Mouse (Mus musculus) MEL (cell line): Measurements from ENCODE around the gene Nsg2. TPM values are rescaled to one million over a fixed set of nuclear protein-coding genes. Genes with fewer than 3 reads are reported as not detected.

ENCODE experiments used
- DNase-seq: peaks from one replicate; pipeline ENCODE4 v3.0.0; 2011; ENCODE audit warnings: low read depth, low spot score
- H3K27ac ChIP-seq: 2 replicates; pipeline ENCODE4 v1.5.1; 2012; ENCODE audit warnings: low read depth, mild to moderate bottlenecking, control low read depth, low read length, moderate library complexity; ENCODE audit not compliant: control insufficient read depth
- H3K27me3 ChIP-seq, 2 experiments: fragments of 150-350 bp in 1 of 2; sonication (generic) in 1 of 2; 2 replicates each; pipeline ENCODE4 v1.6.1; 2012; ENCODE audit warnings: low read length in 2 of 2, mild to moderate bottlenecking in 2 of 2, improper control_type of control experiment in 1 of 2, moderate library complexity in 1 of 2; ENCODE audit not compliant: insufficient read depth in 2 of 2, control insufficient read depth in 1 of 2
- H3K36me3 ChIP-seq, 2 experiments: 2 replicates each; pipeline ENCODE4 v1.6.1; 2012 to 2014; ENCODE audit warnings: low read length in 2 of 2, improper control_type of control experiment in 1 of 2, inconsistent platforms in 1 of 2, mild to moderate bottlenecking in 1 of 2; ENCODE audit not compliant: insufficient read depth in 2 of 2, control insufficient read depth in 1 of 2
- H3K4me1 ChIP-seq, 2 experiments: fragments of 150-350 bp in 1 of 2; sonication (generic) in 1 of 2; 2 replicates each; pipeline ENCODE4 v1.6.1; 2012; ENCODE audit warnings: low read length in 2 of 2, improper control_type of control experiment in 1 of 2, mild to moderate bottlenecking in 1 of 2; ENCODE audit not compliant: insufficient read depth in 2 of 2, control insufficient read depth in 1 of 2
- H3K4me3 ChIP-seq, 2 experiments: fragments of 150-350 bp in 1 of 2; sonication (generic) in 1 of 2; 2 replicates each; pipeline ENCODE4 v1.5.1; 2012; ENCODE audit warnings: low read depth in 2 of 2, low read length in 2 of 2, mild to moderate bottlenecking in 2 of 2, moderate library complexity in 2 of 2, control low read depth in 1 of 2, improper control_type of control experiment in 1 of 2; ENCODE audit not compliant: control insufficient read depth in 1 of 2, insufficient read depth in 1 of 2
- H3K79me2 ChIP-seq: 2 replicates; pipeline ENCODE4 v1.6.1; 2012; ENCODE audit warnings: mild to moderate bottlenecking, low read length, moderate library complexity; ENCODE audit not compliant: control insufficient read depth, poor library complexity, insufficient read depth
- H3K9ac ChIP-seq: 2 replicates; pipeline ENCODE4 v1.6.1; 2012; ENCODE audit warnings: low read depth, mild to moderate bottlenecking, control low read depth, low read length, moderate library complexity; ENCODE audit not compliant: control insufficient read depth, poor library complexity, severe bottlenecking
- H3K9me3 ChIP-seq: fragments of 150-350 bp; sonication (generic); replicated peaks from 2 replicates; pipeline ENCODE4 v1.6.1; 2012; ENCODE audit warnings: mild to moderate bottlenecking, low read length, improper control_type of control experiment, moderate library complexity; ENCODE audit not compliant: insufficient read depth
- BHLHE40 ChIP-seq: IDR thresholded peaks from 2 replicates; pipeline ENCODE4 v1.6.1; 2012; ENCODE audit warnings: low read depth, mild to moderate bottlenecking, inconsistent platforms, low read length, improper control_type of control experiment, borderline replicate concordance
- CHD2 ChIP-seq: IDR thresholded peaks from 2 replicates; pipeline ENCODE4 v1.6.1; 2011; ENCODE audit warnings: low read length, improper control_type of control experiment
- CTCF ChIP-seq, 3 experiments: IDR thresholded peaks in 2 of 3; conservative IDR thresholded peaks in 1 of 3; 2 replicates each; pipeline ENCODE4 v1.5.1; 2011 to 2012; ENCODE audit warnings: low read length in 3 of 3, low read depth in 2 of 3, mild to moderate bottlenecking in 2 of 3, improper control_type of control experiment in 1 of 3, inconsistent platforms in 1 of 3, mixed read lengths in 1 of 3, moderate library complexity in 1 of 3; ENCODE audit not compliant: control insufficient read depth in 1 of 3, insufficient read depth in 1 of 3, poor library complexity in 1 of 3, severe bottlenecking in 1 of 3
- E2F4 ChIP-seq: IDR thresholded peaks from 2 replicates; pipeline ENCODE4 v1.6.1; 2011; ENCODE audit warnings: low read depth, low read length, improper control_type of control experiment, borderline replicate concordance
- JUND ChIP-seq: IDR thresholded peaks from 2 replicates; pipeline ENCODE4 v1.6.1; 2011; ENCODE audit warnings: low read depth, mild to moderate bottlenecking, improper control_type of control experiment, low read length
- MAFK ChIP-seq: IDR thresholded peaks from 2 replicates; pipeline ENCODE4 v1.6.1; 2011; ENCODE audit warnings: low read depth, mild to moderate bottlenecking, low read length, improper control_type of control experiment, borderline replicate concordance
- MAZ ChIP-seq: IDR thresholded peaks from 2 replicates; pipeline ENCODE4 v1.6.1; 2012; ENCODE audit warnings: low read depth, mild to moderate bottlenecking, inconsistent platforms, low read length, improper control_type of control experiment
- MEF2A ChIP-seq: IDR thresholded peaks from 2 replicates; pipeline ENCODE4 v1.6.1; 2014; ENCODE audit warnings: low read depth, mild to moderate bottlenecking, inconsistent platforms, low read length, improper control_type of control experiment; ENCODE audit not compliant: poor library complexity, insufficient replicate concordance, severe bottlenecking; ENCODE audit errors: extremely low read depth
- MXI1 ChIP-seq: IDR thresholded peaks from 2 replicates; pipeline ENCODE4 v1.6.1; 2011; ENCODE audit warnings: mild to moderate bottlenecking, low read depth, low read length, improper control_type of control experiment
- MYB ChIP-seq: IDR thresholded peaks from 2 replicates; pipeline ENCODE4 v1.6.1; 2011; ENCODE audit warnings: mild to moderate bottlenecking, low read depth, low read length, improper control_type of control experiment
- MYC ChIP-seq: IDR thresholded peaks from 2 replicates; pipeline ENCODE4 v1.6.1; 2011; ENCODE audit warnings: low read depth, mild to moderate bottlenecking, low read length, improper control_type of control experiment, moderate library complexity
- POLR2AphosphoS2 ChIP-seq: IDR thresholded peaks from 2 replicates; pipeline ENCODE4 v1.6.1; 2011; ENCODE audit warnings: low read length, improper control_type of control experiment
- TAL1 ChIP-seq: IDR thresholded peaks from 2 replicates; pipeline ENCODE4 v1.6.1; 2012; ENCODE audit warnings: mild to moderate bottlenecking, inconsistent platforms, low read length, moderate library complexity, mixed read lengths
- TBP ChIP-seq: IDR thresholded peaks from 2 replicates; pipeline ENCODE4 v1.8.0; 2011; ENCODE audit warnings: low read depth, low read length, improper control_type of control experiment
- TCF12 ChIP-seq: IDR thresholded peaks from 2 replicates; pipeline ENCODE4 v1.6.1; 2014; ENCODE audit warnings: low read depth, mild to moderate bottlenecking, inconsistent platforms, low read length, improper control_type of control experiment, moderate library complexity
- UBTF ChIP-seq: IDR thresholded peaks from 2 replicates; pipeline ENCODE4 v1.6.1; 2012; ENCODE audit warnings: low read depth, mild to moderate bottlenecking, inconsistent platforms, low read length, improper control_type of control experiment, moderate library complexity, borderline replicate concordance; ENCODE audit not compliant: insufficient read depth
- USF1 ChIP-seq: IDR thresholded peaks from 2 replicates; pipeline ENCODE4 v1.6.1; 2014; ENCODE audit warnings: low read depth, mild to moderate bottlenecking, inconsistent platforms, low read length, improper control_type of control experiment, moderate library complexity
- USF2 ChIP-seq, 2 experiments: IDR thresholded peaks; 2 replicates each; pipeline ENCODE4 v1.6.1; 2011 to 2012; ENCODE audit warnings: improper control_type of control experiment in 2 of 2, low read length in 2 of 2, borderline replicate concordance in 1 of 2, inconsistent platforms in 1 of 2, low read depth in 1 of 2, mild to moderate bottlenecking in 1 of 2; ENCODE audit not compliant: insufficient read depth in 1 of 2
- ZC3H11A ChIP-seq: IDR thresholded peaks from 2 replicates; pipeline ENCODE4 v1.6.1; 2012; ENCODE audit warnings: low read depth, mild to moderate bottlenecking, inconsistent platforms, low read length, improper control_type of control experiment
- ZMIZ1 ChIP-seq: IDR thresholded peaks from 2 replicates; pipeline ENCODE4 v1.6.1; 2012; ENCODE audit warnings: low read depth, mild to moderate bottlenecking, inconsistent platforms, low read length, improper control_type of control experiment, moderate library complexity
- polyA plus RNA-seq, 2 experiments: library from polyadenylated mRNA; stranded (reverse) in 1 of 2; unstranded in 1 of 2; fragments of >175 nt in 1 of 2; fragments of >200 nt in 1 of 2; gene quantifications; 2 replicates each; pipeline versions ENCODE4 v1.2.1 to v1.2.4; 2012; ENCODE audit warnings: low replicate concordance in 2 of 2, low read depth in 1 of 2; ENCODE audit not compliant: insufficient read length in 2 of 2, insufficient read depth in 1 of 2, missing spikeins in 1 of 2
- total RNA-seq: library from RNA; depleted of rRNA; stranded (reverse); fragments of 300-350 nt; gene quantifications from 2 replicates; pipeline ENCODE4 v1.2.3, GENCODE M21; 2012

Nsg2 gene
- total and polyA plus RNA-seq, 3 experiments: not detected

- Histone ChIP-seq H3K36me3 (no peaks in the 10 kb centered on the region), H3K79me2 (no peaks in the 10 kb centered on the region), H3K9ac (no peak overlapping the region), H3K4me1 (no peaks in the 10 kb centered on the region), H3K4me3 (no peak overlapping the region)
- DNase-seq: no peak
- TF ChIP-seq MXI1 (no peak), MEF2A (no peak), POLR2AphosphoS2 (no peak), ZC3H11A (no peak), USF1 (no peak), CHD2 (no peak), TBP (no peak), ZMIZ1 (no peak), TAL1 (no peak), UBTF (no peak), TCF12 (no peak), CTCF (IDR thresholded peaks at IDR 0.05 in 2 of 3, conservative IDR thresholded peaks at IDR 0.05 in 1 of 3; ENCODE audit: control insufficient read depth in 1 of 3, insufficient read depth in 1 of 3, low read depth in 2 of 3, low read length in 3 of 3, poor library complexity in 1 of 3, severe bottlenecking in 1 of 3) (no peak)
- TF ChIP-seq, all 39 proteins: peak for 0
- Histone ChIP-seq H3K27me3 (peaks cover 3 to 6% of the 10 kb centered on the region in 2 experiments; a peak in 3 of 4 replicates), H3K9me3 (no peaks in the 10 kb centered on the region), H3K27ac (no peak overlapping the region)
Observed at GRCm38 (mm10) chr11:32105750-32106646, 105.7 kb downstream of the Nsg2 start.

- H3K9me3 ChIP-seq: no peaks in the 10 kb centered on the region
- H3K79me2 ChIP-seq: no peaks in the 10 kb centered on the region
- no peak overlapping the region for H3K4me3 ChIP-seq
- no peak overlapping the region for H3K27ac ChIP-seq
- H3K9ac ChIP-seq: no peak overlapping the region
- TF ChIP-seq MYC (no peak), UBTF (no peak), MAFK (no peak), MYB (no peak), MAZ (no peak), ZMIZ1 (no peak), MXI1 (no peak), USF2 (IDR thresholded peaks at IDR 0.05; ENCODE audit: borderline replicate concordance in 1 of 2, insufficient read depth in 1 of 2, low read depth in 1 of 2, low read length in 2 of 2) (no peak), JUND (no peak), E2F4 (no peak), BHLHE40 (no peak)
- H3K4me1 ChIP-seq: no peaks in the 10 kb centered on the region
- H3K36me3 ChIP-seq: no peaks in the 10 kb centered on the region
- DNase-seq: no peak
- H3K27me3 ChIP-seq: peaks cover 6% of the 10 kb centered on the region in 2 experiments; a peak in 3 of 4 replicates
Observed at GRCm38 (mm10) chr11:32106647-32106985, 106.4 kb downstream of the Nsg2 start.
